Mouse (Mus musculus): ENCODE measurements around the gene Gpr1.
A peak's percentile ranks its signal among the peaks of the same experiment; 100 is the strongest.

The Gpr1 gene

DNA sequence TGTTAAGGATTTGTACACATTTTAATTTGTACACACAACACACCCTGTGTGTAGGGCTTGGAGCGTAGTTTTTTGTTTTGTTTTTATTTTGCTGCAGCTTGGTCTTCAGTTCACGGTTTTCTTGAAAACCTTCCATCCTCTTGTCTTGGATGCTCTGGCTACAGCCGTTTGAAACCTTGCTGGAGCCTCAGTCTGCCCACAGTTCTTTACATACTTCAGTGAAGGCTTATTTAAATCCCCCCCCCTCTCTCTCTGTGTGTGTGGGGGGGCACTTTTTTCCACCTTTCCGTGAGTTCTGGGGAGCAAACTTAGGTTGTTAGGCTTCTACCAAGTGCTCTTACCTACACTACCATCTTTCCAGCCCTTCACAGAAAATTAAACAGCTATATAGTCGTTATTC is 38.9 kb upstream of the Gpr1 start:
- Histone ChIP-seq H3K4me1 (replicated peaks; ENCODE audit: low read depth, low read length) (peaks cover 45% of the 10 kb centered on the region), H3K27me3 (ENCODE audit: insufficient read depth, low read length) (peaks cover 91% of the 10 kb centered on the region), H3K9me3 (ENCODE audit: low read length) (no peaks in the 10 kb centered on the region), H3K4me3 (replicated peaks; ENCODE audit: low read length) (no peak overlapping the region), H3K36me3 (ENCODE audit: insufficient read depth, low read length) (no peaks in the 10 kb centered on the region)
- TF ChIP-seq NANOG (IDR thresholded peaks at IDR 0.05; ENCODE audit: borderline replicate concordance, low read length) (no peak), POU5F1 (IDR thresholded peaks at IDR 0.05; ENCODE audit: borderline replicate concordance, low read length) (no peak), CTCF (conservative IDR thresholded peaks at IDR 0.05; ENCODE audit: low read length) (no peak)

GRCm38 (mm10) chr1:63252351-63253209 is 38.2 kb upstream of the Gpr1 start:
- TF ChIP-seq POU5F1 (IDR thresholded peaks at IDR 0.05; ENCODE audit: borderline replicate concordance, low read length) (no peak), CTCF (conservative IDR thresholded peaks at IDR 0.05; ENCODE audit: low read length) (no peak), NANOG (IDR thresholded peaks at IDR 0.05; ENCODE audit: borderline replicate concordance, low read length) (no peak)
- Histone ChIP-seq H3K4me3 (replicated peaks; ENCODE audit: low read length) (no peak overlapping the region), H3K4me1 (replicated peaks; ENCODE audit: low read depth, low read length) (peaks cover 51% of the 10 kb centered on the region), H3K9me3 (ENCODE audit: low read length) (no peaks in the 10 kb centered on the region), H3K36me3 (ENCODE audit: insufficient read depth, low read length) (no peaks in the 10 kb centered on the region), H3K27me3 (ENCODE audit: insufficient read depth, low read length) (peaks cover 90% of the 10 kb centered on the region)

GRCm38 (mm10) chr1:63249261-63249660 is 34.9 kb upstream of the Gpr1 start:
- Histone ChIP-seq H3K9me3 (ENCODE audit: low read length) (no peaks in the 10 kb centered on the region), H3K4me3 (replicated peaks; ENCODE audit: low read length) (no peak overlapping the region), H3K36me3 (ENCODE audit: insufficient read depth, low read length) (no peaks in the 10 kb centered on the region), H3K27me3 (ENCODE audit: insufficient read depth, low read length) (peaks cover 61% of the 10 kb centered on the region), H3K4me1 (replicated peaks; ENCODE audit: low read depth, low read length) (peaks cover 52% of the 10 kb centered on the region)
- no peak for TF ChIP-seq CTCF (conservative IDR thresholded peaks at IDR 0.05; ENCODE audit: low read length)
- no peak for TF ChIP-seq NANOG (IDR thresholded peaks at IDR 0.05; ENCODE audit: borderline replicate concordance, low read length)
- TF ChIP-seq POU5F1 (IDR thresholded peaks at IDR 0.05; ENCODE audit: borderline replicate concordance, low read length), result no peak

- Histone ChIP-seq H3K4me3 (replicated peaks; ENCODE audit: low read length) (peak overlapping the region; percentile 69), H3K4me1 (replicated peaks; ENCODE audit: low read depth, low read length) (peaks cover 60% of the 10 kb centered on the region), H3K27me3 (ENCODE audit: insufficient read depth, low read length) (peaks cover 55% of the 10 kb centered on the region), H3K36me3 (ENCODE audit: insufficient read depth, low read length) (no peaks in the 10 kb centered on the region), H3K9me3 (ENCODE audit: low read length) (no peaks in the 10 kb centered on the region)
- TF ChIP-seq NANOG (IDR thresholded peaks at IDR 0.05; ENCODE audit: borderline replicate concordance, low read length) (no peak), CTCF (conservative IDR thresholded peaks at IDR 0.05; ENCODE audit: low read length) (no peak), POU5F1 (IDR thresholded peaks at IDR 0.05; ENCODE audit: borderline replicate concordance, low read length) (no peak)
These were observed 34.1 kb upstream of the Gpr1 start for GRCm38 (mm10) chr1:63248360-63248851.

DNA sequence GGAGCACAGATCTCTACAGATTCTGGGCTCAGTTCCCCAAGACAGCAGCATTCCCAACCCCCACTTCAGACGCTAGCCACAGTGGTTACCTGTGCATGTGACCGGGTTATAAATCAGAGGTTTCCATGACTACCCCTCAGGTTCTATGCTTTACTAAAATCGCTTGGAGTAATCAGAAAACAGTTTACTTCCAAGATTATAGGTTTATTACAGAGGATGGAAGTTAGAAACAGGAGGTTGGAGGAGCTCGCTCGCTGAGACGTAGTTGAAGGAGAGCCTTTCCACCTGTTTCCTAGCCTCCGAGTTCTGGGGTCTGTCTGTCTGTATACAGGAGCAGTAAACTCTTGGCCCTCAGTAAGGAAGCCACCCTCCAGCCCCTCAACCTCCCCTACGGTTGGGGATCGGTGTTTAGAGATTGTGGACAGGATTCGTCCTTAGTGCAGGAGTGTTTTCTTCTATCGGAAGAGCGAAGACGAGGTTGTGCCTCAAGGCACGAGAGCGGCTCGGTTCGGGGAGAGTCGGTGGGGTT is 33.6 kb upstream of the Gpr1 start:
- H3K4me1 ChIP-seq (replicated peaks; ENCODE audit: low read depth, low read length), result peaks cover 59% of the 10 kb centered on the region
- no peaks in the 10 kb centered on the region for H3K9me3 ChIP-seq (ENCODE audit: low read length)
- no peaks in the 10 kb centered on the region for H3K36me3 ChIP-seq (ENCODE audit: insufficient read depth, low read length)
- TF ChIP-seq NANOG (IDR thresholded peaks at IDR 0.05; ENCODE audit: borderline replicate concordance, low read length) (no peak), CTCF (conservative IDR thresholded peaks at IDR 0.05; ENCODE audit: low read length) (no peak), POU5F1 (IDR thresholded peaks at IDR 0.05; ENCODE audit: borderline replicate concordance, low read length) (no peak)
- peak overlapping the region; percentile 69 for H3K4me3 ChIP-seq (replicated peaks; ENCODE audit: low read length)
- H3K27me3 ChIP-seq (ENCODE audit: insufficient read depth, low read length), result peaks cover 50% of the 10 kb centered on the region

- no peak for TF ChIP-seq CTCF (conservative IDR thresholded peaks at IDR 0.05; ENCODE audit: low read length)
- no peak for TF ChIP-seq NANOG (IDR thresholded peaks at IDR 0.05; ENCODE audit: borderline replicate concordance, low read length)
- TF ChIP-seq POU5F1 (IDR thresholded peaks at IDR 0.05; ENCODE audit: borderline replicate concordance, low read length), result no peak
- no peaks in the 10 kb centered on the region for H3K9me3 ChIP-seq (ENCODE audit: low read length)
- H3K4me3 ChIP-seq (replicated peaks; ENCODE audit: low read length), result peak overlapping the region; percentile 69
- H3K27me3 ChIP-seq (ENCODE audit: insufficient read depth, low read length), result peaks cover 41% of the 10 kb centered on the region
- H3K4me1 ChIP-seq (replicated peaks; ENCODE audit: low read depth, low read length), result peaks cover 52% of the 10 kb centered on the region
- no peaks in the 10 kb centered on the region for H3K36me3 ChIP-seq (ENCODE audit: insufficient read depth, low read length)
These were observed 32.6 kb upstream of the Gpr1 start for GRCm38 (mm10) chr1:63246862-63247521.

DNA sequence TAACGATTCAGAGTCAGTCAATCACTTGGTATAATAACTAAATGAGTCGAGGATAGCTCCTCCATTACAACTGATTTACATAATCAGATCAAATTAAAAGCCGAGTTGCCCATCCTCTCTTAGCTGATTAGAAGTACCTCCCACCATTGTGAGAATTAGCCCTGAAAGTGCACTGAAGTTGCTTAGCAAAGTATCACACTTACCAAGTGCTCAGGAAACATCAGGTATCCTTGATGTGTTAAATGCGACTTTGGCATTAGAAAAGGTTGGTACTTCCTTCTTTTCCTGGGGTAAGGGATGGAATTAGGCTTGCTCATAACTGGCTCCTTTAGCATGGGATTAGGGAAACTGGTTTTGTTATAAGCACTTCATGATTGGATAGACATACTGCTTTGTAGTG is 29.5 kb upstream of the Gpr1 start:
- H3K27me3 ChIP-seq (ENCODE audit: insufficient read depth, low read length), result peaks cover 13% of the 10 kb centered on the region
- no peak for TF ChIP-seq CTCF (conservative IDR thresholded peaks at IDR 0.05; ENCODE audit: low read length)
- TF ChIP-seq NANOG (IDR thresholded peaks at IDR 0.05; ENCODE audit: borderline replicate concordance, low read length), result 0 out of 2 replicates have a peak, but pooled peaks have one; percentile 11
- TF ChIP-seq POU5F1 (IDR thresholded peaks at IDR 0.05; ENCODE audit: borderline replicate concordance, low read length), result no peak
- no peak overlapping the region for H3K4me3 ChIP-seq (replicated peaks; ENCODE audit: low read length)
- peaks cover 51% of the 10 kb centered on the region for H3K4me1 ChIP-seq (replicated peaks; ENCODE audit: low read depth, low read length)
- no peaks in the 10 kb centered on the region for H3K9me3 ChIP-seq (ENCODE audit: low read length)
- no peaks in the 10 kb centered on the region for H3K36me3 ChIP-seq (ENCODE audit: insufficient read depth, low read length)

- Histone ChIP-seq H3K9me3 (ENCODE audit: low read length) (no peaks in the 10 kb centered on the region), H3K36me3 (ENCODE audit: insufficient read depth, low read length) (no peaks in the 10 kb centered on the region), H3K27me3 (ENCODE audit: insufficient read depth, low read length) (no peaks in the 10 kb centered on the region), H3K4me3 (replicated peaks; ENCODE audit: low read length) (no peak overlapping the region), H3K4me1 (replicated peaks; ENCODE audit: low read depth, low read length) (peaks cover 45% of the 10 kb centered on the region)
- TF ChIP-seq POU5F1 (IDR thresholded peaks at IDR 0.05; ENCODE audit: borderline replicate concordance, low read length) (no peak), CTCF (conservative IDR thresholded peaks at IDR 0.05; ENCODE audit: low read length) (no peak), NANOG (IDR thresholded peaks at IDR 0.05; ENCODE audit: borderline replicate concordance, low read length) (no peak)
These were observed 25.4 kb upstream of the Gpr1 start for GRCm38 (mm10) chr1:63239751-63240150.

Data from E14TG2a.4 (cell line).